Mouse (Mus musculus): ENCODE results near the gene Ap5s1. TPM values are rescaled to one million over a fixed set of nuclear protein-coding genes. Genes with fewer than 3 reads are reported as not detected.

Ap5s1 gene
- total RNA-seq (2012; rRNA removed) (9.1 and 10.4 TPM in 2 replicates), total RNA-seq (2014; rRNA removed) (19.8 and 22.5 TPM in 2 replicates), polyA plus RNA-seq (2012; ENCODE audit: insufficient read length, low read depth) (8.1 and 9.9 TPM in 2 replicates)

- dilution Hi-C loops (cut with MboI; ENCODE audit: extremely low pct_ligation_motif_present, extremely low pct_unique_long_range_greater_than_20kb, low sequenced_read_pairs) (no loop called here), in situ Hi-C loops (cut with MboI; ENCODE audit: low pct_ligation_motif_present, low pct_unique_long_range_greater_than_20kb, low sequenced_read_pairs) (no loop called here)
- H3K36me3 ChIP-seq (replicated peaks in 1 of 2; ENCODE audit: control insufficient read depth in 1 of 2, insufficient read depth in 1 of 2, low read length in 1 of 2) = no peaks in the 10 kb centered on the region
- TF ChIP-seq ZNF384 (IDR thresholded peaks at IDR 0.05; ENCODE audit: low read depth, low read length) (no peak), ZMIZ1 (IDR thresholded peaks at IDR 0.05; ENCODE audit: low read depth, low read length) (no peak)
- H3K9me3 ChIP-seq (replicated peaks; ENCODE audit: low read length) = no peaks in the 10 kb centered on the region
- H3K9ac ChIP-seq (ENCODE audit: insufficient read depth, low read depth) = no peak within 1 kb of the TSS
- peaks cover 6 to 14% of the 10 kb centered on the region in 2 experiments; a peak in 3 of 4 replicates for H3K4me1 ChIP-seq (ENCODE audit: control insufficient read depth in 1 of 2, insufficient read depth in 2 of 2)
- no peak within 1 kb of the TSS for H3K4me3 ChIP-seq (replicated peaks in 1 of 3; ENCODE audit: low read depth in 2 of 3, low read length in 2 of 3, poor library complexity in 1 of 3)
- H3K27ac ChIP-seq (ENCODE audit: insufficient read depth, low read depth) = no peak within 1 kb of the TSS
- DNase-seq (ENCODE audit: extremely low read depth) = no peak
- no peaks in the 10 kb centered on the region for H3K79me2 ChIP-seq (replicated peaks; ENCODE audit: control insufficient read depth, extremely low read depth, insufficient read depth, poor library complexity, severe bottlenecking)
- H3K27me3 ChIP-seq (replicated peaks) = no peaks in the 10 kb centered on the region
- H3K4me2 ChIP-seq (ENCODE audit: insufficient read depth, low read depth, poor library complexity, severe bottlenecking) = no peak within 1 kb of the TSS
These were observed at the start of gene Ap5s1 for GRCm38 (mm10) chr2:131206778-131207177. TSS of gene Ap5s1 (plus strand) at chr2:131207078.

- H3K4me1 ChIP-seq (ENCODE audit: control insufficient read depth in 1 of 2, insufficient read depth in 2 of 2) = peaks cover 2 to 17% of the 10 kb centered on the region in 2 experiments; a peak in 3 of 4 replicates
- dilution Hi-C loops (cut with MboI; ENCODE audit: extremely low pct_ligation_motif_present, extremely low pct_unique_long_range_greater_than_20kb, low sequenced_read_pairs) = no loop called here
- peak; percentile 23 for DNase-seq (ENCODE audit: extremely low read depth)
- peaks cover 5% of the 10 kb centered on the region for H3K9me3 ChIP-seq (replicated peaks; ENCODE audit: low read length)
- TF ChIP-seq POLR2A (IDR thresholded peaks at IDR 0.05; ENCODE audit: low read depth, low read length) = no peak
- H3K79me2 ChIP-seq (replicated peaks; ENCODE audit: control insufficient read depth, extremely low read depth, insufficient read depth, poor library complexity, severe bottlenecking) = no peaks in the 10 kb centered on the region
- H3K27me3 ChIP-seq (replicated peaks) = no peaks in the 10 kb centered on the region
- H3K9ac ChIP-seq (ENCODE audit: insufficient read depth, low read depth) = peak overlapping the region; percentile 66
- H3K4me3 ChIP-seq (replicated peaks in 1 of 3; ENCODE audit: low read depth in 2 of 3, low read length in 2 of 3, poor library complexity in 1 of 3) = peak overlapping the region; percentile 61 to 75 (median 66)
- peaks cover 0 to 19% of the 10 kb centered on the region in 2 experiments for H3K36me3 ChIP-seq (replicated peaks in 1 of 2; ENCODE audit: control insufficient read depth in 1 of 2, insufficient read depth in 1 of 2, low read length in 1 of 2)
- no peak overlapping the region for H3K27ac ChIP-seq (ENCODE audit: insufficient read depth, low read depth)
- H3K4me2 ChIP-seq (ENCODE audit: insufficient read depth, low read depth, poor library complexity, severe bottlenecking) = peak overlapping the region; percentile 57
- in situ Hi-C loops (cut with MboI; ENCODE audit: low pct_ligation_motif_present, low pct_unique_long_range_greater_than_20kb, low sequenced_read_pairs) = no loop called here
These were observed 47.4 kb upstream of the Ap5s1 start for GRCm38 (mm10) chr2:131159491-131159910.

- peaks cover 10% of the 10 kb centered on the region for H3K9me3 ChIP-seq (replicated peaks; ENCODE audit: low read length)
- no peak within 1 kb of the TSS for H3K27ac ChIP-seq (ENCODE audit: insufficient read depth, low read depth)
- H3K79me2 ChIP-seq (replicated peaks; ENCODE audit: control insufficient read depth, extremely low read depth, insufficient read depth, poor library complexity, severe bottlenecking) = no peaks in the 10 kb centered on the region
- in situ Hi-C loops (cut with MboI; ENCODE audit: low pct_ligation_motif_present, low pct_unique_long_range_greater_than_20kb, low sequenced_read_pairs) (loop anchor here (5.0 kb wide), 1 partner anchor 68 kb away; no protein-coding TSS in a partner anchor), dilution Hi-C loops (cut with MboI; ENCODE audit: extremely low pct_ligation_motif_present, extremely low pct_unique_long_range_greater_than_20kb, low sequenced_read_pairs) (no loop called here)
- H3K4me3 ChIP-seq (replicated peaks in 1 of 3; ENCODE audit: low read depth in 2 of 3, low read length in 2 of 3, poor library complexity in 1 of 3) = peak within 1 kb of the TSS; percentile 61 to 75 (median 69)
- no peaks in the 10 kb centered on the region for H3K27me3 ChIP-seq (replicated peaks)
- H3K9ac ChIP-seq (ENCODE audit: insufficient read depth, low read depth) = peak within 1 kb of the TSS; percentile 67
- H3K4me1 ChIP-seq (ENCODE audit: control insufficient read depth in 1 of 2, insufficient read depth in 2 of 2) = peaks cover 2 to 17% of the 10 kb centered on the region in 2 experiments; a peak in 3 of 4 replicates
- peak within 1 kb of the TSS; percentile 72 for H3K4me2 ChIP-seq (ENCODE audit: insufficient read depth, low read depth, poor library complexity, severe bottlenecking)
- DNase-seq (ENCODE audit: extremely low read depth) = peak; percentile 99
- peaks cover 0 to 14% of the 10 kb centered on the region in 2 experiments for H3K36me3 ChIP-seq (replicated peaks in 1 of 2; ENCODE audit: control insufficient read depth in 1 of 2, insufficient read depth in 1 of 2, low read length in 1 of 2)
- TF ChIP-seq E2F4 (IDR thresholded peaks at IDR 0.05; ENCODE audit: insufficient replicate concordance, low read depth, low read length) (no peak), SIN3A (IDR thresholded peaks at IDR 0.05; ENCODE audit: low read length) (peak; percentile 57; the same call in 1 of the 2 replicates), CTCF (conservative IDR thresholded peaks at IDR 0.05 in 1 of 2, IDR thresholded peaks at IDR 0.05 in 1 of 2; ENCODE audit: low read depth in 2 of 2, low read length in 2 of 2) (no peak), CHD2 (IDR thresholded peaks at IDR 0.05; ENCODE audit: low read length) (peak; percentile 79), MXI1 (IDR thresholded peaks at IDR 0.05; ENCODE audit: low read depth, low read length) (peak; percentile 77), POLR2AphosphoS2 (IDR thresholded peaks at IDR 0.05; ENCODE audit: low read depth, low read length) (peak; percentile 77), PAX5 (IDR thresholded peaks at IDR 0.05; ENCODE audit: low read length) (no peak), MAX (IDR thresholded peaks at IDR 0.05; ENCODE audit: low read length) (peak; percentile 99), USF1 (IDR thresholded peaks at IDR 0.05; ENCODE audit: low read depth, low read length) (peak; percentile 99), ZMIZ1 (IDR thresholded peaks at IDR 0.05; ENCODE audit: low read depth, low read length) (peak; percentile 66; the same call in 1 of the 2 replicates), MYC (IDR thresholded peaks at IDR 0.05; ENCODE audit: low read depth, low read length) (peak; percentile 91), GABPA (IDR thresholded peaks at IDR 0.05; ENCODE audit: insufficient replicate concordance, low read depth, low read length) (no peak), UBTF (IDR thresholded peaks at IDR 0.05; ENCODE audit: low read depth, low read length) (0 out of 2 replicates have a peak, but pooled peaks have one; percentile 44), ZC3H11A (IDR thresholded peaks at IDR 0.05; ENCODE audit: low read depth, low read length) (no peak), TBP (conservative IDR thresholded peaks at IDR 0.05; ENCODE audit: low read depth, low read length) (peak; percentile 74; the same call in 1 of the 2 replicates), TCF12 (IDR thresholded peaks at IDR 0.05; ENCODE audit: low read depth, low read length) (peak; percentile 63; the same call in 1 of the 2 replicates), USF2 (conservative IDR thresholded peaks at IDR 0.05; ENCODE audit: low read depth, low read length) (peak; percentile 97), MEF2A (IDR thresholded peaks at IDR 0.05; ENCODE audit: borderline replicate concordance, low read depth, low read length) (no peak), BHLHE40 (IDR thresholded peaks at IDR 0.05; ENCODE audit: low read depth, low read length) (peak; percentile 97), POLR2A (IDR thresholded peaks at IDR 0.05; ENCODE audit: low read depth, low read length) (peak; percentile 97), ETS1 (conservative IDR thresholded peaks at IDR 0.05; ENCODE audit: low read depth, low read length) (0 out of 2 replicates have a peak, but pooled peaks have one; percentile 16), ELF1 (IDR thresholded peaks at IDR 0.05; ENCODE audit: low read depth, low read length) (peak; percentile 30; the same call in 1 of the 2 replicates), NELFE (IDR thresholded peaks at IDR 0.05; ENCODE audit: low read depth, low read length) (peak; percentile 94)
These were observed 46.8 kb upstream of the Ap5s1 start, which contains the start of gene 1700037H04Rik for GRCm38 (mm10) chr2:131159938-131160581. TSS of gene 1700037H04Rik (minus strand) at chr2:131160081.

Data from CH12.LX (cell line).